Mouse (Mus musculus): Measurements from ENCODE around the gene Ptger2. TPM values are rescaled to one million over a fixed set of nuclear protein-coding genes. Genes with fewer than 3 reads are reported as not detected.
"Not testable (repeated sequence)": the region's sequence is repeated elsewhere in the genome, so short reads cannot be mapped to it uniquely, and the experiment has no call there.

The Ptger2 gene
- 0.29 and 0.51 TPM in 2 replicates for polyA plus RNA-seq (2015; fragmentation: Nextera tagmentation; extraction: Ambion mirVana)

- H3K4me1 ChIP-seq (replicated peaks): peaks cover 16% of the 10 kb centered on the region
- not testable (repeated sequence) for H3K36me3 ChIP-seq; H3K9me3 ChIP-seq (replicated peaks); H3K27ac ChIP-seq; ATAC-seq (ENCODE audit: low read depth); DNase-seq
- peak within 1 kb of the TSS; percentile 36; the same call in 1 of the 2 replicates for H3K9ac ChIP-seq
- 47% methylated on average over 6 of the region's 6 CpGs for WGBS (ENCODE audit: insufficient replicate concordance)
- H3K27me3 ChIP-seq: peaks cover 17% of the 10 kb centered on the region
- H3K4me2 ChIP-seq: peak within 1 kb of the TSS; percentile 64
- H3K4me3 ChIP-seq (replicated peaks): peak within 1 kb of the TSS; percentile 49
Observed at GRCm38 (mm10) chr14:44987674-44988355, at the start of gene Ptger2. Gene Ptger2 (plus strand): TSS chr14:44988195.

GRCm38 (mm10) chr14:44960746-44961145 is 27.2 kb upstream of the Ptger2 start:
- H3K27me3 ChIP-seq: no peaks in the 10 kb centered on the region
- H3K4me1 ChIP-seq (replicated peaks): no peaks in the 10 kb centered on the region
- 72% methylated on average over 1 of the region's 1 CpGs for WGBS (ENCODE audit: insufficient replicate concordance)
- H3K36me3 ChIP-seq: no peaks in the 10 kb centered on the region
- ATAC-seq (ENCODE audit: low read depth): no peak
- H3K27ac ChIP-seq: no peak overlapping the region
- no peak overlapping the region for H3K4me2 ChIP-seq
- no peak for DNase-seq
- H3K9ac ChIP-seq: no peak overlapping the region
- H3K4me3 ChIP-seq (replicated peaks): no peak overlapping the region
- no peaks in the 10 kb centered on the region for H3K9me3 ChIP-seq (replicated peaks)

GRCm38 (mm10) chr14:44977278-44977677 is 10.7 kb upstream of the Ptger2 start:
- H3K9ac ChIP-seq; H3K4me1 ChIP-seq (replicated peaks); H3K4me2 ChIP-seq; H3K4me3 ChIP-seq (replicated peaks); H3K27me3 ChIP-seq; H3K27ac ChIP-seq; H3K9me3 ChIP-seq (replicated peaks); H3K36me3 ChIP-seq; DNase-seq; ATAC-seq (ENCODE audit: low read depth): not testable (repeated sequence)
- 2% methylated on average over 4 of the region's 4 CpGs for WGBS (ENCODE audit: insufficient replicate concordance)

GRCm38 (mm10) chr14:44979887-44980286 is 8.1 kb upstream of the Ptger2 start:
- ATAC-seq (ENCODE audit: low read depth): no peak
- H3K9me3 ChIP-seq (replicated peaks): no peaks in the 10 kb centered on the region

GRCm38 (mm10) chr14:44981490-44981889 is 6.5 kb upstream of the Ptger2 start:
- Histone ChIP-seq H3K4me2 (no peak overlapping the region), H3K4me1 (replicated peaks) (no peaks in the 10 kb centered on the region), H3K27me3 (no peaks in the 10 kb centered on the region), H3K4me3 (replicated peaks) (no peak overlapping the region), H3K9me3 (replicated peaks) (no peaks in the 10 kb centered on the region), H3K36me3 (no peaks in the 10 kb centered on the region), H3K9ac (no peak overlapping the region), H3K27ac (no peak overlapping the region)
- DNase-seq: no peak
- ATAC-seq (ENCODE audit: low read depth): no peak
- WGBS (ENCODE audit: insufficient replicate concordance): 4% methylated on average over 4 of the region's 4 CpGs

More at GRCm38 (mm10) chr14:44979887-44980286, 8.1 kb upstream of the Ptger2 start:
- Histone ChIP-seq H3K36me3 (no peaks in the 10 kb centered on the region), H3K27me3 (no peaks in the 10 kb centered on the region), H3K4me1 (replicated peaks) (no peaks in the 10 kb centered on the region), H3K4me2 (no peak overlapping the region), H3K27ac (no peak overlapping the region), H3K9ac (no peak overlapping the region), H3K4me3 (replicated peaks) (no peak overlapping the region)
- no peak for DNase-seq
- 9% methylated on average over 3 of the region's 3 CpGs for WGBS (ENCODE audit: insufficient replicate concordance)

- Histone ChIP-seq H3K9me3 (replicated peaks) (no peaks in the 10 kb centered on the region), H3K27ac (no peak overlapping the region), H3K4me3 (replicated peaks) (no peak overlapping the region), H3K36me3 (no peaks in the 10 kb centered on the region), H3K4me2 (no peak overlapping the region), H3K4me1 (replicated peaks) (peaks cover 7% of the 10 kb centered on the region; the same call in 1 of the 2 replicates), H3K9ac (no peak overlapping the region), H3K27me3 (peaks cover 7% of the 10 kb centered on the region)
- ATAC-seq (ENCODE audit: low read depth) (no peak), DNase-seq (no peak)
- 50% methylated on average over 9 of the region's 9 CpGs for WGBS (ENCODE audit: insufficient replicate concordance)
Observed at GRCm38 (mm10) chr14:44984106-44984505, 3.9 kb upstream of the Ptger2 start.

- Histone ChIP-seq H3K4me1 (replicated peaks) (peaks cover 16% of the 10 kb centered on the region), H3K36me3 (no peaks in the 10 kb centered on the region), H3K27me3 (peaks cover 17% of the 10 kb centered on the region), H3K27ac (no peak overlapping the region), H3K4me3 (replicated peaks) (no peak overlapping the region), H3K4me2 (no peak overlapping the region), H3K9me3 (replicated peaks) (no peaks in the 10 kb centered on the region), H3K9ac (no peak overlapping the region)
- DNase-seq: no peak
- no peak for ATAC-seq (ENCODE audit: low read depth)
Observed at GRCm38 (mm10) chr14:44986248-44986647, 1.7 kb upstream of the Ptger2 start.

GRCm38 (mm10) chr14:44988456-44989016 is 541 bp downstream of the Ptger2 start:
- DNase-seq (no peak), ATAC-seq (ENCODE audit: low read depth) (peak; percentile 47; the same call in 1 of the 2 replicates)
- Histone ChIP-seq H3K36me3 (no peaks in the 10 kb centered on the region), H3K4me1 (replicated peaks) (peaks cover 16% of the 10 kb centered on the region), H3K27ac (no peak overlapping the region), H3K9ac (no peak overlapping the region), H3K4me3 (replicated peaks) (peak overlapping the region; percentile 49), H3K27me3 (peaks cover 17% of the 10 kb centered on the region), H3K4me2 (peak overlapping the region; percentile 64), H3K9me3 (replicated peaks) (no peaks in the 10 kb centered on the region)
- WGBS (ENCODE audit: insufficient replicate concordance): 5% methylated on average over 14 of the region's 14 CpGs

GRCm38 (mm10) chr14:44989017-44989721 is 1.2 kb downstream of the Ptger2 start:
- DNase-seq: no peak
- peaks cover 17% of the 10 kb centered on the region for H3K27me3 ChIP-seq
- peaks cover 16% of the 10 kb centered on the region for H3K4me1 ChIP-seq (replicated peaks)
- no peak for ATAC-seq (ENCODE audit: low read depth)
- H3K4me2 ChIP-seq: peak overlapping the region; percentile 64
- H3K4me3 ChIP-seq (replicated peaks): peak overlapping the region; percentile 49
- WGBS (ENCODE audit: insufficient replicate concordance): 1% methylated on average over 45 of the region's 45 CpGs
- H3K36me3 ChIP-seq: no peaks in the 10 kb centered on the region
- no peak overlapping the region for H3K27ac ChIP-seq
- peak overlapping the region; percentile 36; the same call in 1 of the 2 replicates for H3K9ac ChIP-seq
- H3K9me3 ChIP-seq (replicated peaks): no peaks in the 10 kb centered on the region

- no peak for DNase-seq
- peak overlapping the region; percentile 64 for H3K4me2 ChIP-seq
- no peaks in the 10 kb centered on the region for H3K9me3 ChIP-seq (replicated peaks)
- WGBS (ENCODE audit: insufficient replicate concordance): 23% methylated on average over 4 of the region's 4 CpGs
- peaks cover 17% of the 10 kb centered on the region for H3K27me3 ChIP-seq
- H3K27ac ChIP-seq: no peak overlapping the region
- peaks cover 16% of the 10 kb centered on the region for H3K4me1 ChIP-seq (replicated peaks)
- no peak for ATAC-seq (ENCODE audit: low read depth)
- H3K4me3 ChIP-seq (replicated peaks): peak overlapping the region; percentile 49
- H3K9ac ChIP-seq: 0 out of 2 replicates have a peak overlapping the region, but pooled peaks have one; percentile 36
- no peaks in the 10 kb centered on the region for H3K36me3 ChIP-seq
Observed at GRCm38 (mm10) chr14:44989751-44990150, 1.8 kb downstream of the Ptger2 start.

- Histone ChIP-seq H3K27ac (no peak overlapping the region), H3K9me3 (replicated peaks) (no peaks in the 10 kb centered on the region), H3K36me3 (no peaks in the 10 kb centered on the region), H3K27me3 (peaks cover 8% of the 10 kb centered on the region), H3K4me1 (replicated peaks) (peaks cover 7% of the 10 kb centered on the region), H3K9ac (no peak overlapping the region), H3K4me2 (no peak overlapping the region), H3K4me3 (replicated peaks) (no peak overlapping the region)
- DNase-seq (no peak), ATAC-seq (ENCODE audit: low read depth) (no peak)
Observed at GRCm38 (mm10) chr14:44994337-44994736, 6.3 kb downstream of the Ptger2 start.
